Mouse (Mus musculus): ENCODE data around the gene Ppp2r5d. TPM values are rescaled to one million over a fixed set of nuclear protein-coding genes. Genes with fewer than 3 reads are reported as not detected.

Gene Ppp2r5d
- total RNA-seq, 2 experiments from 2014 or later: 15.1 to 22.8 TPM

- ATAC-seq (replicated peaks; ENCODE audit: low FRiP score, poor library complexity, severe bottlenecking): no peak
Observed at GRCm38 (mm10) chr17:46724477-46725084, 19.7 kb upstream of the Ppp2r5d start.

- ATAC-seq (replicated peaks; ENCODE audit: low FRiP score, poor library complexity, severe bottlenecking): no peak
Observed at GRCm38 (mm10) chr17:46721077-46721476, 16.2 kb upstream of the Ppp2r5d start.

GRCm38 (mm10) chr17:46714756-46715481, 10.0 kb upstream of the Ppp2r5d start:
- ATAC-seq (replicated peaks; ENCODE audit: low FRiP score, poor library complexity, severe bottlenecking): no peak

GRCm38 (mm10) chr17:46713849-46714248, 8.9 kb upstream of the Ppp2r5d start:
- ATAC-seq (replicated peaks; ENCODE audit: low FRiP score, poor library complexity, severe bottlenecking): no peak

- no peak for ATAC-seq (replicated peaks; ENCODE audit: low FRiP score, poor library complexity, severe bottlenecking)
Observed at GRCm38 (mm10) chr17:46712442-46712841, 7.5 kb upstream of the Ppp2r5d start.

- ATAC-seq (replicated peaks; ENCODE audit: low FRiP score, poor library complexity, severe bottlenecking): 0 out of 2 replicates have a peak, but pooled peaks have one; percentile 41
Observed at GRCm38 (mm10) chr17:46711612-46712271, 6.8 kb upstream of the Ppp2r5d start.

GRCm38 (mm10) chr17:46710959-46711597, 6.2 kb upstream of the Ppp2r5d start, which contains the start of gene Pex6:
Gene Pex6 (plus strand): TSS chr17:46711463.
- ATAC-seq (replicated peaks; ENCODE audit: low FRiP score, poor library complexity, severe bottlenecking): peak; percentile 97

- ATAC-seq (replicated peaks; ENCODE audit: low FRiP score, poor library complexity, severe bottlenecking): no peak
Observed at GRCm38 (mm10) chr17:46706375-46707089, 1.6 kb upstream of the Ppp2r5d start.

- ATAC-seq (replicated peaks; ENCODE audit: low FRiP score, poor library complexity, severe bottlenecking): no peak; the same call in 1 of the 2 replicates
Observed at GRCm38 (mm10) chr17:46703971-46704886, 682 bp downstream of the Ppp2r5d start.

GRCm38 (mm10) chr17:46702506-46702905, 2.4 kb downstream of the Ppp2r5d start:
- ATAC-seq (replicated peaks; ENCODE audit: low FRiP score, poor library complexity, severe bottlenecking): no peak

- no peak for ATAC-seq (replicated peaks; ENCODE audit: low FRiP score, poor library complexity, severe bottlenecking)
Observed at GRCm38 (mm10) chr17:46702100-46702499, 2.8 kb downstream of the Ppp2r5d start.

GRCm38 (mm10) chr17:46701489-46701888, 3.4 kb downstream of the Ppp2r5d start:
- no peak for ATAC-seq (replicated peaks; ENCODE audit: low FRiP score, poor library complexity, severe bottlenecking)

- no peak for ATAC-seq (replicated peaks; ENCODE audit: low FRiP score, poor library complexity, severe bottlenecking)
Observed at GRCm38 (mm10) chr17:46699912-46700311, 5.0 kb downstream of the Ppp2r5d start.

- ATAC-seq (replicated peaks; ENCODE audit: low FRiP score, poor library complexity, severe bottlenecking): no peak
Observed at GRCm38 (mm10) chr17:46699245-46699644, 5.7 kb downstream of the Ppp2r5d start.

- ATAC-seq (replicated peaks; ENCODE audit: low FRiP score, poor library complexity, severe bottlenecking): no peak
Observed at GRCm38 (mm10) chr17:46698515-46698914, 6.4 kb downstream of the Ppp2r5d start.

- no peak for ATAC-seq (replicated peaks; ENCODE audit: low FRiP score, poor library complexity, severe bottlenecking)
Observed at GRCm38 (mm10) chr17:46694517-46695063, 10.3 kb downstream of the Ppp2r5d start.

- ATAC-seq (replicated peaks; ENCODE audit: low FRiP score, poor library complexity, severe bottlenecking): no peak
Observed at GRCm38 (mm10) chr17:46691390-46691789, 13.5 kb downstream of the Ppp2r5d start.

- peak; percentile 70 for ATAC-seq (replicated peaks; ENCODE audit: low FRiP score, poor library complexity, severe bottlenecking)
Observed at GRCm38 (mm10) chr17:46690665-46691064, 14.2 kb downstream of the Ppp2r5d start.

All from erythroid progenitor cell, adult 5-6 weeks (primary cell).